Mouse (Mus musculus): ENCODE data around the gene Olfr1499. TPM values are rescaled to one million over a fixed set of nuclear protein-coding genes. Genes with fewer than 3 reads are reported as not detected.
"Not testable (repeated sequence)": the region's sequence is repeated elsewhere in the genome, so short reads cannot be mapped to it uniquely, and the experiment has no call there.

Gene Olfr1499
- not detected in 2 replicates for polyA plus RNA-seq (2015; fragmentation: Nextera tagmentation; extraction: Ambion mirVana)

GRCm38 (mm10) chr19:13819347-13819746, at the start of gene Olfr1499:
Gene Olfr1499, minus strand, starts transcription at chr19:13819447.
- Histone ChIP-seq H3K4me2 (no peak within 1 kb of the TSS), H3K27ac (replicated peaks) (no peak within 1 kb of the TSS), H3K4me3 (replicated peaks) (no peak within 1 kb of the TSS), H3K9ac (replicated peaks) (no peak within 1 kb of the TSS), H3K4me1 (no peaks in the 10 kb centered on the region), H3K27me3 (replicated peaks) (no peaks in the 10 kb centered on the region), H3K9me3 (replicated peaks) (no peaks in the 10 kb centered on the region), H3K36me3 (no peaks in the 10 kb centered on the region)
- no peak for ATAC-seq (ENCODE audit: low FRiP score)

- no peak for ATAC-seq (ENCODE audit: low FRiP score)
- Histone ChIP-seq H3K27ac (replicated peaks) (no peak within 1 kb of the TSS), H3K4me2 (no peak within 1 kb of the TSS), H3K9ac (replicated peaks) (no peak within 1 kb of the TSS), H3K4me3 (replicated peaks) (no peak within 1 kb of the TSS), H3K4me1 (no peaks in the 10 kb centered on the region), H3K9me3 (replicated peaks) (no peaks in the 10 kb centered on the region), H3K27me3 (replicated peaks) (no peaks in the 10 kb centered on the region), H3K36me3 (no peaks in the 10 kb centered on the region)
- WGBS = 92% methylated on average over 1 of the region's 1 CpGs
Measured at GRCm38 (mm10) chr19:13861495-13861894, 42.2 kb upstream of the Olfr1499 start, which contains the start of gene Olfr1502. Gene Olfr1502, plus strand, starts transcription at chr19:13861795.

- H3K9ac ChIP-seq (replicated peaks); H3K36me3 ChIP-seq; H3K27ac ChIP-seq (replicated peaks); H3K4me3 ChIP-seq (replicated peaks); H3K4me1 ChIP-seq; H3K27me3 ChIP-seq (replicated peaks); ATAC-seq (ENCODE audit: low FRiP score); H3K9me3 ChIP-seq (replicated peaks); H3K4me2 ChIP-seq: not testable (repeated sequence)
Measured at GRCm38 (mm10) chr19:13850592-13850991, 31.3 kb upstream of the Olfr1499 start, which contains the start of gene Olfr1501. Gene Olfr1501, minus strand, starts transcription at chr19:13850692.

- H3K4me3 ChIP-seq (replicated peaks) = no peak within 1 kb of the TSS
- H3K27ac ChIP-seq (replicated peaks) = no peak within 1 kb of the TSS
- no peaks in the 10 kb centered on the region for H3K27me3 ChIP-seq (replicated peaks)
- no peaks in the 10 kb centered on the region for H3K36me3 ChIP-seq
- no peak for ATAC-seq (ENCODE audit: low FRiP score)
- no peak within 1 kb of the TSS for H3K4me2 ChIP-seq
- no peak within 1 kb of the TSS for H3K9ac ChIP-seq (replicated peaks)
- H3K9me3 ChIP-seq (replicated peaks) = no peaks in the 10 kb centered on the region
- no peaks in the 10 kb centered on the region for H3K4me1 ChIP-seq
Measured at GRCm38 (mm10) chr19:13830388-13830787, 11.1 kb upstream of the Olfr1499 start, which contains the start of gene Olfr1500. Gene Olfr1500, minus strand, starts transcription at chr19:13830488.

- WGBS = 81% methylated on average over 3 of the region's 3 CpGs
- no peak for ATAC-seq (ENCODE audit: low FRiP score)
- Histone ChIP-seq H3K27me3 (replicated peaks) (no peaks in the 10 kb centered on the region), H3K27ac (replicated peaks) (no peak overlapping the region), H3K4me1 (no peaks in the 10 kb centered on the region), H3K9me3 (replicated peaks) (no peaks in the 10 kb centered on the region), H3K36me3 (no peaks in the 10 kb centered on the region), H3K4me3 (replicated peaks) (no peak overlapping the region), H3K4me2 (no peak overlapping the region), H3K9ac (replicated peaks) (no peak overlapping the region)
Measured at GRCm38 (mm10) chr19:13828447-13828846, 9.2 kb upstream of the Olfr1499 start.

- no peaks in the 10 kb centered on the region for H3K27me3 ChIP-seq (replicated peaks)
- no peak overlapping the region for H3K9ac ChIP-seq (replicated peaks)
- H3K36me3 ChIP-seq = no peaks in the 10 kb centered on the region
- no peaks in the 10 kb centered on the region for H3K4me1 ChIP-seq
- WGBS = 73% methylated on average over 5 of the region's 5 CpGs
- H3K4me2 ChIP-seq = no peak overlapping the region
- H3K4me3 ChIP-seq (replicated peaks) = no peak overlapping the region
- no peak overlapping the region for H3K27ac ChIP-seq (replicated peaks)
- ATAC-seq (ENCODE audit: low FRiP score) = no peak
- H3K9me3 ChIP-seq (replicated peaks) = no peaks in the 10 kb centered on the region
Measured at GRCm38 (mm10) chr19:13820847-13821246, 1.6 kb upstream of the Olfr1499 start.

- ATAC-seq (ENCODE audit: low FRiP score) = no peak; the same call in 1 of the 2 replicates
Measured at GRCm38 (mm10) chr19:13818827-13819226, 420 bp downstream of the Olfr1499 start.

GRCm38 (mm10) chr19:13812823-13813222, 6.4 kb downstream of the Olfr1499 start:
- Histone ChIP-seq H3K36me3 (no peaks in the 10 kb centered on the region), H3K4me3 (replicated peaks) (no peak overlapping the region), H3K4me2 (no peak overlapping the region), H3K27ac (replicated peaks) (no peak overlapping the region), H3K9me3 (replicated peaks) (no peaks in the 10 kb centered on the region), H3K27me3 (replicated peaks) (no peaks in the 10 kb centered on the region), H3K4me1 (no peaks in the 10 kb centered on the region), H3K9ac (replicated peaks) (no peak overlapping the region)
- 69% methylated on average over 2 of the region's 2 CpGs for WGBS
- ATAC-seq (ENCODE audit: low FRiP score) = no peak

More at GRCm38 (mm10) chr19:13818827-13819226, 420 bp downstream of the Olfr1499 start:
- H3K27me3 ChIP-seq (replicated peaks) = no peaks in the 10 kb centered on the region
- WGBS = 33% methylated on average over 5 of the region's 5 CpGs
- H3K27ac ChIP-seq (replicated peaks) = no peak overlapping the region
- H3K4me3 ChIP-seq (replicated peaks) = no peak overlapping the region
- no peaks in the 10 kb centered on the region for H3K4me1 ChIP-seq
- H3K36me3 ChIP-seq = no peaks in the 10 kb centered on the region
- no peak overlapping the region for H3K4me2 ChIP-seq
- no peak overlapping the region for H3K9ac ChIP-seq (replicated peaks)
- no peaks in the 10 kb centered on the region for H3K9me3 ChIP-seq (replicated peaks)

- not testable (repeated sequence) for H3K36me3 ChIP-seq; H3K4me3 ChIP-seq (replicated peaks); H3K9me3 ChIP-seq (replicated peaks); ATAC-seq (ENCODE audit: low FRiP score); H3K27me3 ChIP-seq (replicated peaks); H3K27ac ChIP-seq (replicated peaks); H3K9ac ChIP-seq (replicated peaks); H3K4me1 ChIP-seq; H3K4me2 ChIP-seq
- WGBS = 74% methylated on average over 1 of the region's 1 CpGs
Measured at GRCm38 (mm10) chr19:13805486-13805885, 13.8 kb downstream of the Olfr1499 start.

- no peak for ATAC-seq (ENCODE audit: low FRiP score)
- Histone ChIP-seq H3K4me3 (replicated peaks) (no peak within 1 kb of the TSS), H3K4me1 (no peaks in the 10 kb centered on the region), H3K9me3 (replicated peaks) (no peaks in the 10 kb centered on the region), H3K4me2 (no peak within 1 kb of the TSS), H3K27me3 (replicated peaks) (no peaks in the 10 kb centered on the region), H3K36me3 (no peaks in the 10 kb centered on the region), H3K9ac (replicated peaks) (no peak within 1 kb of the TSS), H3K27ac (replicated peaks) (no peak within 1 kb of the TSS)
Measured at GRCm38 (mm10) chr19:13798102-13798501, 21.1 kb downstream of the Olfr1499 start, which contains the start of gene Olfr1497. Gene Olfr1497, minus strand, starts transcription at chr19:13798202.

GRCm38 (mm10) chr19:13777578-13777977, 41.7 kb downstream of the Olfr1499 start, which contains the start of gene Olfr1496:
Gene Olfr1496, plus strand, starts transcription at chr19:13777878.
- no peak within 1 kb of the TSS for H3K27ac ChIP-seq (replicated peaks)

GRCm38 (mm10) chr19:13768565-13769276, 50.5 kb downstream of the Olfr1499 start:
- Histone ChIP-seq H3K4me3 (replicated peaks) (no peak overlapping the region), H3K36me3 (no peaks in the 10 kb centered on the region), H3K27ac (replicated peaks) (no peak overlapping the region), H3K4me2 (no peak overlapping the region), H3K9ac (replicated peaks) (no peak overlapping the region), H3K27me3 (replicated peaks) (no peaks in the 10 kb centered on the region), H3K4me1 (no peaks in the 10 kb centered on the region), H3K9me3 (replicated peaks) (no peaks in the 10 kb centered on the region)
- WGBS = 93% methylated on average over 9 of the region's 9 CpGs
- no peak for ATAC-seq (ENCODE audit: low FRiP score)

More at GRCm38 (mm10) chr19:13777578-13777977, 41.7 kb downstream of the Olfr1499 start, which contains the start of gene Olfr1496:
- no peaks in the 10 kb centered on the region for H3K4me1 ChIP-seq
- no peak within 1 kb of the TSS for H3K4me2 ChIP-seq
- no peaks in the 10 kb centered on the region for H3K36me3 ChIP-seq
- 91% methylated on average over 1 of the region's 1 CpGs for WGBS
- H3K27me3 ChIP-seq (replicated peaks) = no peaks in the 10 kb centered on the region
- ATAC-seq (ENCODE audit: low FRiP score) = no peak
- H3K9ac ChIP-seq (replicated peaks) = no peak within 1 kb of the TSS
- no peaks in the 10 kb centered on the region for H3K9me3 ChIP-seq (replicated peaks)
- H3K4me3 ChIP-seq (replicated peaks) = no peak within 1 kb of the TSS

Data from neural tube, embryonic 15.5 days (tissue).